Mouse (Mus musculus): Measurements from ENCODE around the gene Rhbdf2.

Rhbdf2 gene

GRCm38 (mm10) chr11:116555572-116555971, 71.2 kb downstream of the Rhbdf2 start:
- DNase-seq (ENCODE audit: inconsistent age in 2 of 2, low spot score in 1 of 2), result no peak

- peak in 1 of 2 experiments; percentile 75 for DNase-seq (ENCODE audit: inconsistent age in 2 of 2, low spot score in 1 of 2)
Observed at GRCm38 (mm10) chr11:116554171-116554878, 72.5 kb downstream of the Rhbdf2 start.

DNA sequence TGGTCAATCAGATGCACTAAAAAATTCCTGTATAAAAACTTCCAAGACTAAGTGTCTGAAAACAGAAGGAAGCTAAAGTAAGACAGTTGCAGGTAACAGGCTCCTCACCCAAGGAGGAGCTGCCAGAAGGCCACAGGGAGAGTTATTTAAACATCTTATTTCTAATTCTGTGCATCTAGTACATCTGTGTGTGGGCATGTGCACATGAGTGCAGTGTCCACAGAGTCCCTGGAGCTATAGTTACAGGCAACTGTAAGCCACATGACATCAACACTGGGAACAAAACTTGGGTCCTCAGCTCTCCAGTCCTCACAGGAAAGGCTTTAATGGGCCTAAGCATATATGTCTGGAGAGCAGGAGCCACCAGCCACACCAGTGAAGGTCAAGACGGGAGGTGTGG, 74.6 kb downstream of the Rhbdf2 start:
- no peak for DNase-seq (ENCODE audit: inconsistent age in 2 of 2, low spot score in 1 of 2)

GRCm38 (mm10) chr11:116550748-116551147, 76.1 kb downstream of the Rhbdf2 start:
- no peak for DNase-seq (ENCODE audit: inconsistent age in 2 of 2, low spot score in 1 of 2)

DNA sequence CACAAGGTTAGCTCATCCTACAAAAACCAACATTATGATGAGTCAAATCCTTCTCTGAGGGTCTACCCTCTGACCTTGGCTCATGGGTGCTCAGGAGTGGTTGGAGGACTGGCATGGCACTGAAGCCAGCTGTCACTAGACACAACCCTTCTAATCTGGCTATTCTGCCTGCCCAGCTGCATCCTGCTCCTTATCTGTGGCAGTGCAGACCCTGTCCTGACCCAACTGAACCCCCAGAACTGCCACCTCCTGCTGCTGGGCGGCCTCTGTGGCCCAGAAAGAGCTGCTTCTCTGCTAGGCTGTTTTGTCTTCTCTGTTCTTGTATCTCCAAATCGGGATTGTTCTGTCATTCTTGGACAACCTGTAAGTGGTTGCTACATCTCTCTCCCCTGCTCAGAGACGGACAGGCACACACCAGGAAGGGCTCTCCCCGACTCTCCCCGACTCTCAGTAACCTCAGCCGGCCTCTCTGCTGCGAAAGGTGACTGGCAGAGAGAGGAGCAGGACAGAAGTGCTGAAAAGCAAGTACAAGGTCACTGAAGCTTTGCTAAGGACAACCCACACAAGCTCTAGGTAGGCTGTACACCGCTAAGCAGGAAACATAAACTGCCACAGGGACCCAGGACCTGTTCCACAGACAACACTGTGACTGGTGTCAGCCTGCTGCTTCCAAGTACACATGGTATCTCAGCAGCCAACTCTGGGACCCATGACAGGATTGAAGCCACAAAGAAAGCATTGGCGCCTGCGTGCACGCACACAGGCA, 77.4 kb downstream of the Rhbdf2 start:
- DNase-seq (ENCODE audit: inconsistent age in 2 of 2, low spot score in 1 of 2), result peak in 1 of 2 experiments; percentile 56

DNA sequence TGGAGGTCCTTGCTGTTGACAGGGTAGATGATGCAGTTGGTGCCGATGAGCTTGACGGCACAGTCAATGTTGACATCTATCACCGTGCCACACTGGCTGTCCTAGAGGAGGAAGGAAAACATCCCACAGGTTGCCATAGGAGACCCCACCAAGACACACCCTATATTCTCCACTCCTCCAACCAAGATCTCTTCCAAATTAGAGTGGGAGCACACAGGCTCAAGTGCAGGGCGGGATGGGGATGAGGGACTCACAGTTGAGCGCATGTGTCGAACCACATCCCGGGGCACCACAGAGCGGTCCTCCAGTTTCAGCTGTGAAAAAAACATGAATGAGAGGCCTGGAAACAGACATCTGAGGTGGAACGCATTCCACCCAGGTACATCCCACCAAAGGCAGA, 78.0 kb downstream of the Rhbdf2 start:
- no peak for DNase-seq (ENCODE audit: inconsistent age in 2 of 2, low spot score in 1 of 2)

All from adrenal gland, adult (tissue).